Mouse (Mus musculus) heart, adult 2 months (tissue): ENCODE data around the gene Cspg5. TPM values are rescaled to one million over a fixed set of nuclear protein-coding genes. Genes with fewer than 3 reads are reported as not detected.

Experiments
- DNase-seq, 2 experiments: peaks; one replicate each; pipeline ENCODE4 v3.0.0; 2021
- H3K27ac ChIP-seq: fragments of 200-600 bp; 2 replicates; pipeline ENCODE4 v1.8.1; 2022
- H3K27me3 ChIP-seq: fragments of 200-500 bp; 2 replicates; pipeline ENCODE4 v1.6.1; 2012; ENCODE audit warnings: mild to moderate bottlenecking, low read length, inconsistent platforms, mixed read lengths; ENCODE audit not compliant: control insufficient read depth, insufficient read depth
- H3K36me3 ChIP-seq: fragments of 200-500 bp; 2 replicates; pipeline ENCODE4 v1.6.1; 2012; ENCODE audit warnings: low read length, inconsistent platforms; ENCODE audit not compliant: control insufficient read depth, insufficient read depth
- H3K4me1 ChIP-seq: fragments of 200-500 bp; 2 replicates; pipeline ENCODE4 v1.6.1; 2011; ENCODE audit warnings: low read length; ENCODE audit not compliant: control insufficient read depth, insufficient read depth
- H3K4me3 ChIP-seq: fragments of 200-600 bp; 2 replicates; pipeline ENCODE4 v1.8.1; 2022
- H3K79me2 ChIP-seq: fragments of 200-500 bp; replicated peaks from 2 replicates; pipeline ENCODE4 v1.6.1; 2012; ENCODE audit warnings: mild to moderate bottlenecking, inconsistent platforms, low read length, moderate library complexity, mixed read lengths; ENCODE audit not compliant: control insufficient read depth, insufficient read depth
- H3K9ac ChIP-seq: fragments of 200-500 bp; 2 replicates; pipeline ENCODE4 v1.6.1; 2012; ENCODE audit warnings: low read depth, mild to moderate bottlenecking, control low read depth, inconsistent platforms, low read length, mixed read lengths
- CTCF ChIP-seq: fragments of 200-600 bp; IDR thresholded peaks from 2 replicates; pipeline ENCODE4 v1.8.1; 2022; ENCODE audit warnings: antibody characterized with exemption, mild to moderate bottlenecking, moderate library complexity
- EP300 ChIP-seq: fragments of 200-500 bp; IDR thresholded peaks from 2 replicates; pipeline ENCODE4 v1.6.1; 2011; ENCODE audit warnings: low read depth, low read length, control low read depth; ENCODE audit not compliant: insufficient read depth
- POLR2A ChIP-seq: fragments of 200-500 bp; IDR thresholded peaks from 2 replicates; pipeline ENCODE4 v1.6.1; 2011; ENCODE audit warnings: mild to moderate bottlenecking, low read depth, low read length, control low read depth; ENCODE audit not compliant: insufficient read depth
- WGBS: fragments of 180-500 bp; shearing (Covaris S2); methylation state at CpG from one replicate; pipeline ENCODE4 v1.1.7; 2018; 5-methylcytosine and 5-hydroxymethylcytosine counted together
- intact Hi-C: fragments of 180-260 bp; cut with DNase I; formaldehyde crosslinking; loops from one replicate; pipeline ENCODE4 v1.15.1; 2025
- polyA plus RNA-seq: library from polyadenylated mRNA; depleted of rRNA; stranded (reverse); fragments of >200 nt; gene quantifications from 2 replicates; pipeline ENCODE4 v1.2.3, GENCODE M21; 2012
- total RNA-seq, 2 experiments: library from RNA; stranded (reverse); gene quantifications; 2 replicates each; pipeline ENCODE4 v1.2.3; 2021

Cspg5 gene
- total and polyA plus RNA-seq, 3 experiments = 0.21 to 0.29 (median 0.23) TPM

DNA sequence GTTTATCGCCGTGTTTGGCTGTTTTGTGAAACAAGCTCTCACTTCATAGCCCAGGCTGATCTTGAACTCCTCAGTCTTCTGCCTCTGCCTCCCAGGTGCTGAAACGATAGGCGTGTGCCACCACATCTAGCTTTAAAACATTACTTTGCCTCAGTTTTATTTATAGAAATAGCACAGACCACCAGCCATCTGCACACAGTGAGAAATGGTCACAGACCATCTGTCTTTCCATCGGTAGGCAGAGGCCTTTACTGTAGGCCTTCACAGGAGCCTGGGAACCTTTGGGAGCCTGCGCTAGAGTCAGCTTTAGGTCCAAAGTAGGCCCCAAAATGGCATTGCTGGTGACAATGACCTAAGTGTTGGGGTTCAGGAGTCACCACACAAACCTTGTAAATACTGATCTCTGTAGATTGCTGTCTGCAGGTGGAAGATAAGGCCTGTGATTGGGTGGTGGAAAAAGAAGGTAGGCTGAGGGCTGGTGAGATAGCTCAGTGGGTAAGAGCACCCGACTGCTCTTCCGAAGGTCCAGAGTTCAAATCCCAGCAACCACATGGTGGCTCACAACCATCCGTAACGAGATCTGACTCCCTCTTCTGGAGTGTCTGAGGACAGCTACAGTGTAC is 40.6 kb downstream of the Cspg5 start:
- Histone ChIP-seq H3K4me3 (no peak overlapping the region), H3K9ac (no peak overlapping the region), H3K4me1 (no peaks in the 10 kb centered on the region), H3K36me3 (no peaks in the 10 kb centered on the region), H3K27ac (no peak overlapping the region), H3K79me2 (no peaks in the 10 kb centered on the region), H3K27me3 (no peaks in the 10 kb centered on the region)
- WGBS = 92% methylated on average over 10 of the region's 10 CpGs
- intact Hi-C loops = no loop called here
- DNase-seq = no peak
- TF ChIP-seq POLR2A (no peak), EP300 (no peak), CTCF (no peak)

DNA sequence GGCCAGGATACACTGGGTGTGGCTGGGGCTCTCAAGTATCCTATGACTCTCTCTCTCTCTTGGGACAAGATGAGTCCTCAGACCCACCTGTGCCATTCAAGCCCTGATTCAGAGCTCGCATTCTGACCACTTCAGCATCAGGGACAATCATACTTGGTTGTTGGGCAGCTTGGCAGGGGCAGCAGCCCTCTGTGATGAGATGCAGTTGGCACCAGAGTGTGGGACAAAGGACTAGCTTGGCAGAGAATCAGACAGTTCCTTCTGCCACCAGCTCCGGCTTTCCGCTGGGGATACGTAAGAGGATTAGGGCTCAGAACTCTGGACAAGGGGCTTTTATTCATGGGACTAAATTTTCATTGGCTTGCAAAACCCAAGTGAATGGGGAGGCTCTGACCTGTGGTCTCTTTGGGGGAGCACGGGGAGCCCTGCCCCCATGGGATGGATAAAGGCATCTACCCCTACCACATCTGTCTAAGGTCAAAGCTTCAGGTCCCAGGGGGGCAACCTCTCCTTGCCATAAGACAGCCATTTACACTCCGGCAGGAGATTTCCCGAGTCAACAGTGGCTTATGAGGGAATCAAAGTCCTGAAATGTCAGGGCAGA is 43.8 kb downstream of the Cspg5 start:
- Histone ChIP-seq H3K27ac (no peak overlapping the region), H3K4me3 (no peak overlapping the region), H3K4me1 (no peaks in the 10 kb centered on the region), H3K36me3 (no peaks in the 10 kb centered on the region), H3K27me3 (no peaks in the 10 kb centered on the region), H3K79me2 (no peaks in the 10 kb centered on the region), H3K9ac (no peak overlapping the region)
- TF ChIP-seq CTCF = no peak
- TF ChIP-seq POLR2A = no peak
- TF ChIP-seq EP300 = no peak
- no peak for DNase-seq
- 67% methylated on average over 7 of the region's 7 CpGs for WGBS
- intact Hi-C loops = no loop called here

DNA sequence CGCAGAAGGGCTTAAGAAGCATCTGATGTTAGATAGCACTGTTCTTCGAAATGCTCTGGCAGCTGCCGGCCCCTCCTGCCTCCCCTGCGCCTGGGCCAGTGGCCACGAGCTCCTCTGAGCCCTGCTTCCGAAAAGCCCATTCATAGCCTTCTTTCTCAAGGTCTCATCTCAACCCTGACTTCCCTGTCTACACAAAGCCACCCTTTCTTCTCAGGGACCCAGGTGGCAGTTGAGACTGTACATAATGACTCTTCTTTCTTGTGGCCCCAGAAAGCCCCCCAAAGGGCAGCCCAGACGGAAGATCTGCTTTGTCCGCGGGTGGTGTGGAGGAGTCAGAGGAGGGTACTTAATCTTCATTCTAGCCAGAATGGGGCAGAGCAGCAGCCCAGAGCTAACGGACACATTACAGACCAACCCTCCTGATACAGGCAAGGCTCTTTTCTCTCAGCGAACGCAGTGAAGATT is 49.7 kb downstream of the Cspg5 start:
- H3K9ac ChIP-seq = no peak overlapping the region

DNA sequence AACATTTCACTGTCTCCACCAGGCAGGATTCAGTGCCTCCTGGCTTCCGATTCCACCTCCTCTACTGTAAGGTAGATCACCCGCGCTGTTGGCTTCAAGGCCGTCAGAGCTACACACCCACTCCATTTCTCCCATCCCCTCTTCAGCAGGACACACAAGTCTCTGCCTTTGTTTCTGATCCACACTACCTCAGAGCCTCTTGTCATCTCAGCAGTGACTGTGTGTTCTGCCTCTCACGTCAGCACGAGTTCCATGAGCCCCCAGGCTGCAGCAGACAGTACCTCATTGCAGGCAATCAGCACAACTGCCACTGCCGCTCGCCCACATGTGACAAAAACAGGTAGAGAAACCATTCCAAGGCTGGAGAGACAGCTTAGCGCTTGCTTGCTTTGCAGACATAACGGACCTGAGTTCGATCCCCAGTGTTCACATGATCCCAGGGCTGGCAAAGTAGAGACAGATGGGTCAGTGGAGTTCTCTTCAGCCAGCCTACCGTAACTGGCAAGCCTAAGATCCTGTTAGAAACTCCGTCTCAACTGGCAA is 50.4 kb downstream of the Cspg5 start:
- no peak overlapping the region for H3K9ac ChIP-seq
- H3K27me3 ChIP-seq = no peaks in the 10 kb centered on the region
- no peak overlapping the region for H3K27ac ChIP-seq
- TF ChIP-seq POLR2A (no peak), EP300 (no peak), CTCF (no peak)
- no peaks in the 10 kb centered on the region for H3K36me3 ChIP-seq
- no peaks in the 10 kb centered on the region for H3K4me1 ChIP-seq
- H3K79me2 ChIP-seq = no peaks in the 10 kb centered on the region
- DNase-seq = no peak
- 83% methylated on average over 13 of the region's 13 CpGs for WGBS
- intact Hi-C loops = loop anchor here (10.0 kb wide), 1 partner anchor 109 kb away; no protein-coding TSS in a partner anchor
- no peak overlapping the region for H3K4me3 ChIP-seq

More for the DNA sequence above, 49.7 kb downstream of the Cspg5 start:
- Histone ChIP-seq H3K79me2 (no peaks in the 10 kb centered on the region), H3K4me1 (no peaks in the 10 kb centered on the region), H3K27ac (no peak overlapping the region), H3K4me3 (no peak overlapping the region), H3K36me3 (no peaks in the 10 kb centered on the region), H3K27me3 (no peaks in the 10 kb centered on the region)
- WGBS = 63% methylated on average over 12 of the region's 12 CpGs
- DNase-seq = no peak
- TF ChIP-seq EP300 = no peak
- no peak for TF ChIP-seq CTCF
- TF ChIP-seq POLR2A = no peak
- intact Hi-C loops = loop anchor here (10.0 kb wide), 1 partner anchor 108 kb away; no protein-coding TSS in a partner anchor

DNA sequence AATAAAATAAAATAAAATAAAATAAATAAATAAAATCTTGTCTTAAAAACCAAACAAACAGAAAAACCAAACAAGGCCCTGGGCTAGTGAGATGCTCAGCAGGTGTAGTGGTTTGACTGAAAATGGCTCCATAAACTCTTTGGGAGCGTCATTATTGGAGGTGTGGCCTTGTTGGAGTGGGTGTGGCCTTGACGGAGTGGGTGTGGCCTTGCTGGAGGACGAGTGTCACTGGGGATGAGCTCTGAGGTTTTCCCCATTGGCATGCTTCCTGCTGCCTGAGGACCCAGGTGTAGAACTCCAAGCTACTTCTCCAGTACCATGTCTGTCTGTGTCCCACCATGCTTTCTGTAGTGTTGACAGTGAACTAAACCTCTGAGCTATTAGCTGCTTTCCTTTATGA is 51.2 kb downstream of the Cspg5 start:
- H3K4me1 ChIP-seq = no peaks in the 10 kb centered on the region

More for the DNA sequence above, 51.2 kb downstream of the Cspg5 start:
- TF ChIP-seq CTCF (no peak), POLR2A (no peak), EP300 (no peak)
- H3K9ac ChIP-seq = no peak overlapping the region
- H3K4me3 ChIP-seq = no peak overlapping the region
- no peaks in the 10 kb centered on the region for H3K36me3 ChIP-seq
- intact Hi-C loops = loop anchor here (10.0 kb wide), 1 partner anchor 110 kb away; no protein-coding TSS in a partner anchor
- no peak overlapping the region for H3K27ac ChIP-seq
- WGBS = 36% methylated on average over 3 of the region's 3 CpGs
- no peak for DNase-seq
- H3K79me2 ChIP-seq = no peaks in the 10 kb centered on the region
- no peaks in the 10 kb centered on the region for H3K27me3 ChIP-seq
